Mouse (Mus musculus) olfactory bulb, adult 2 months (tissue): ENCODE data around the gene Jpt1. TPM values are rescaled to one million over a fixed set of nuclear protein-coding genes. Genes with fewer than 3 reads are reported as not detected.
"Not testable (repeated sequence)": the region's sequence is repeated elsewhere in the genome, so short reads cannot be mapped to it uniquely, and the experiment has no call there.

Experiments used
- H3K27ac ChIP-seq: fragments of 200-500 bp; 2 replicates; pipeline ENCODE4 v1.5.1; 2012; ENCODE audit warnings: low read depth, low read length; ENCODE audit not compliant: insufficient read depth
- H3K4me1 ChIP-seq: fragments of 200-500 bp; 2 replicates; pipeline ENCODE4 v1.6.1; 2012; ENCODE audit warnings: low read length; ENCODE audit not compliant: control insufficient read depth, insufficient read depth
- H3K4me3 ChIP-seq: fragments of 200-500 bp; 2 replicates; pipeline ENCODE4 v1.5.1; 2012; ENCODE audit warnings: mild to moderate bottlenecking, low read depth, low read length, moderate library complexity; ENCODE audit not compliant: insufficient read depth
- CTCF ChIP-seq: fragments of 200-500 bp; IDR thresholded peaks from 2 replicates; pipeline ENCODE4 v1.5.1; 2012; ENCODE audit warnings: low read depth, mild to moderate bottlenecking, low read length, moderate library complexity; ENCODE audit not compliant: insufficient read depth
- POLR2A ChIP-seq: fragments of 200-500 bp; IDR thresholded peaks from 2 replicates; pipeline ENCODE4 v1.6.1; 2012; ENCODE audit warnings: mild to moderate bottlenecking, low read depth, low read length, moderate library complexity; ENCODE audit not compliant: insufficient read depth
- WGBS: fragments of 180-500 bp; shearing (Covaris S2); methylation state at CpG from one replicate; pipeline ENCODE4 v1.1.7; 2018; 5-methylcytosine and 5-hydroxymethylcytosine counted together
- polyA plus RNA-seq: library from polyadenylated mRNA; stranded (reverse); fragments of >200 nt; gene quantifications from 2 replicates; pipeline ENCODE4 v1.2.4, GENCODE M21; 2012; ENCODE audit warnings: low replicate concordance; ENCODE audit not compliant: missing spikeins, insufficient read depth, insufficient read length

Jpt1 gene
- polyA plus RNA-seq, 1 experiment, result not detected

GRCm38 (mm10) chr11:115463397-115463796, 50.8 kb downstream of the Jpt1 start:
- TF ChIP-seq CTCF, result no peak
- TF ChIP-seq POLR2A, result no peak
- H3K4me1 ChIP-seq, result peaks cover 11% of the 10 kb centered on the region; the same call in 1 of the 2 replicates
- no peak overlapping the region; the same call in 1 of the 2 replicates for H3K4me3 ChIP-seq
- 73% methylated on average over 11 of the region's 11 CpGs for WGBS
- H3K27ac ChIP-seq, result no peak overlapping the region

GRCm38 (mm10) chr11:115462243-115462891, 51.8 kb downstream of the Jpt1 start, which contains the start of gene Slc16a5:
Slc16a5 (plus strand) TSS chr11:115462474.
- Histone ChIP-seq H3K4me3 (no peak within 1 kb of the TSS; the same call in 1 of the 2 replicates), H3K27ac (no peak within 1 kb of the TSS), H3K4me1 (peaks cover 13% of the 10 kb centered on the region; the same call in 1 of the 2 replicates)
- TF ChIP-seq POLR2A, result no peak
- no peak for TF ChIP-seq CTCF
- WGBS, result 84% methylated on average over 16 of the region's 16 CpGs

- TF ChIP-seq POLR2A (no peak), CTCF (no peak)
- peaks cover 10% of the 10 kb centered on the region; the same call in 1 of the 2 replicates for H3K4me1 ChIP-seq
- 88% methylated on average over 5 of the region's 5 CpGs for WGBS
These were observed 52.3 kb downstream of the Jpt1 start for GRCm38 (mm10) chr11:115461846-115462242.

GRCm38 (mm10) chr11:115460976-115461375, 53.2 kb downstream of the Jpt1 start:
- no peak overlapping the region for H3K4me3 ChIP-seq
- H3K27ac ChIP-seq, result no peak overlapping the region
- H3K4me1 ChIP-seq, result peaks cover 10% of the 10 kb centered on the region; the same call in 1 of the 2 replicates
- 41% methylated on average over 8 of the region's 8 CpGs for WGBS
- TF ChIP-seq POLR2A (no peak), CTCF (no peak)

More at GRCm38 (mm10) chr11:115461846-115462242, 52.3 kb downstream of the Jpt1 start:
- H3K27ac ChIP-seq, result no peak overlapping the region
- H3K4me3 ChIP-seq, result no peak overlapping the region

- Histone ChIP-seq H3K27ac (no peak overlapping the region), H3K4me3 (no peak overlapping the region), H3K4me1 (peaks cover 4% of the 10 kb centered on the region; the same call in 1 of the 2 replicates)
- WGBS, result 34% methylated on average over 6 of the region's 6 CpGs
- no peak for TF ChIP-seq POLR2A
- no peak for TF ChIP-seq CTCF
These were observed 56.8 kb downstream of the Jpt1 start for GRCm38 (mm10) chr11:115457405-115457804.

- Histone ChIP-seq H3K27ac (no peak overlapping the region), H3K4me3 (no peak overlapping the region), H3K4me1 (peaks cover 4% of the 10 kb centered on the region; the same call in 1 of the 2 replicates)
- TF ChIP-seq POLR2A (no peak), CTCF (no peak)
- WGBS, result 90% methylated on average over 5 of the region's 5 CpGs
These were observed 58.0 kb downstream of the Jpt1 start for GRCm38 (mm10) chr11:115456182-115456581.

- 89% methylated on average over 15 of the region's 15 CpGs for WGBS
- no peak overlapping the region for H3K4me3 ChIP-seq
- no peak for TF ChIP-seq CTCF
- H3K27ac ChIP-seq, result no peak overlapping the region
- H3K4me1 ChIP-seq, result peaks cover 4% of the 10 kb centered on the region; the same call in 1 of the 2 replicates
These were observed 58.6 kb downstream of the Jpt1 start for GRCm38 (mm10) chr11:115455619-115456018.

- H3K27ac ChIP-seq, H3K4me3 ChIP-seq, H3K4me1 ChIP-seq: not testable (repeated sequence)
- 86% methylated on average over 6 of the region's 6 CpGs for WGBS
These were observed 59.4 kb downstream of the Jpt1 start for GRCm38 (mm10) chr11:115454822-115455221.

GRCm38 (mm10) chr11:115453306-115453705, 60.9 kb downstream of the Jpt1 start:
- peaks cover 4% of the 10 kb centered on the region; the same call in 1 of the 2 replicates for H3K4me1 ChIP-seq
- H3K4me3 ChIP-seq, result no peak overlapping the region
- TF ChIP-seq POLR2A (no peak), CTCF (no peak)
- H3K27ac ChIP-seq, result no peak overlapping the region
- 79% methylated on average over 4 of the region's 4 CpGs for WGBS

GRCm38 (mm10) chr11:115452281-115452860, 61.8 kb downstream of the Jpt1 start:
- WGBS, result 75% methylated on average over 7 of the region's 7 CpGs
- Histone ChIP-seq H3K4me3 (no peak overlapping the region), H3K27ac (no peak overlapping the region; the same call in 1 of the 2 replicates), H3K4me1 (peaks cover 1% of the 10 kb centered on the region; the same call in 1 of the 2 replicates)
- TF ChIP-seq CTCF (no peak), POLR2A (no peak)
